Mouse (Mus musculus) olfactory bulb, adult 2 months (tissue): ENCODE data around the gene Xylt2.

Source experiments
- CTCF ChIP-seq: fragments of 200-500 bp; IDR thresholded peaks from 2 replicates; pipeline ENCODE4 v1.5.1; 2012; ENCODE audit warnings: low read depth, mild to moderate bottlenecking, low read length, moderate library complexity; ENCODE audit not compliant: insufficient read depth
- POLR2A ChIP-seq: fragments of 200-500 bp; IDR thresholded peaks from 2 replicates; pipeline ENCODE4 v1.6.1; 2012; ENCODE audit warnings: mild to moderate bottlenecking, low read depth, low read length, moderate library complexity; ENCODE audit not compliant: insufficient read depth

DNA sequence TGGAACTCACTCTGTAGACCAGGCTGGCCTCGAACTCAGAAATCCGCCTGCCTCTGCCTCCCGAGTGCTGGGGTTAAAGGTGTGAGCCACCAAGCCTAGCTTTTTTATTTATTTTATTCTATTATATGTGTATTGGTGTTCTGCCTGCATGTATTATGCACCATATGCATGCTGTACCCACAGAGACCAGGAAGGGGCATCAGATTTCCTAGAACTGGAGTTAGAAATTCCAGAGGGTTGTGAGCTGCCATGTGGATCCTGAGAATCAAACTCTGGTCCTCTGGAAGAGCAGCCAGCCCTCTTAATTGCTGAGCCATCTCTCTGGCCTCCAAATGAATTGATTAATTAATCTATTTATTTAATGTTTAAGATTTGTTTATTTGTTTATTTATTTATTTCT lies 22.1 kb upstream of the Xylt2 start:
- no peak for TF ChIP-seq POLR2A
- TF ChIP-seq CTCF, result no peak
